Mouse (Mus musculus): ENCODE results near the gene Nus1. TPM values are rescaled to one million over a fixed set of nuclear protein-coding genes. Genes with fewer than 3 reads are reported as not detected.

Nus1 gene
- total RNA-seq, 1 experiment: 38.4 TPM

GRCm38 (mm10) chr10:52388922-52389430 is 28.4 kb upstream of the Nus1 start, which contains the start of gene Nepn:
Nepn (plus strand) TSS chr10:52388972.
- Histone ChIP-seq H3K9me3 (ENCODE audit: control insufficient read depth, insufficient read depth, low read depth, low read length) (no peaks in the 10 kb centered on the region), H3K27ac (ENCODE audit: insufficient read depth, low read depth, low read length, poor library complexity, severe bottlenecking) (no peak within 1 kb of the TSS), H3K4me1 (ENCODE audit: control insufficient read depth in 2 of 2, insufficient read depth in 2 of 2, low read length in 2 of 2, poor library complexity in 1 of 2) (no peaks in the 10 kb centered on the region), H3K4me3 (ENCODE audit: insufficient read depth in 1 of 2, low read depth in 1 of 2, low read length in 2 of 2, poor library complexity in 1 of 2, severe bottlenecking in 1 of 2) (no peak within 1 kb of the TSS), H3K9ac (ENCODE audit: insufficient read depth, low read depth, low read length, poor library complexity, severe bottlenecking) (no peak within 1 kb of the TSS), H3K36me3 (ENCODE audit: control insufficient read depth, insufficient read depth, low read length, poor library complexity, severe bottlenecking) (no peaks in the 10 kb centered on the region)
- in situ Hi-C loops (cut with MboI; ENCODE audit: low sequenced_read_pairs in 2 of 2, unreplicated experiment in 2 of 2): loop anchor here (10.0 to 25.0 kb wide), 3 partner anchors 174 to 602 kb away; no protein-coding TSS in a partner anchor
- DNase-seq (ENCODE audit: low read depth, low spot score): no peak
- TF ChIP-seq ZNF384 (IDR thresholded peaks at IDR 0.05; ENCODE audit: low read depth, low read length) (no peak), CHD2 (IDR thresholded peaks at IDR 0.05; ENCODE audit: low read depth, low read length) (no peak), MAFK (IDR thresholded peaks at IDR 0.05; ENCODE audit: insufficient read depth, low read depth, low read length) (no peak), HCFC1 (IDR thresholded peaks at IDR 0.05; ENCODE audit: borderline replicate concordance, insufficient read depth, low read length) (no peak), ZC3H11A (IDR thresholded peaks at IDR 0.05; ENCODE audit: borderline replicate concordance, low read depth, low read length) (no peak)

- no peak overlapping the region for H3K9ac ChIP-seq (ENCODE audit: insufficient read depth, low read depth, low read length, poor library complexity, severe bottlenecking)
- no peak overlapping the region for H3K4me3 ChIP-seq (ENCODE audit: insufficient read depth in 1 of 2, low read depth in 1 of 2, low read length in 2 of 2, poor library complexity in 1 of 2, severe bottlenecking in 1 of 2)
- H3K36me3 ChIP-seq (ENCODE audit: control insufficient read depth, insufficient read depth, low read length, poor library complexity, severe bottlenecking): no peaks in the 10 kb centered on the region
- H3K4me1 ChIP-seq (ENCODE audit: control insufficient read depth in 2 of 2, insufficient read depth in 2 of 2, low read length in 2 of 2, poor library complexity in 1 of 2): no peaks in the 10 kb centered on the region
- no peak for DNase-seq (ENCODE audit: low read depth, low spot score)
- in situ Hi-C loops (cut with MboI; ENCODE audit: low sequenced_read_pairs in 2 of 2, unreplicated experiment in 2 of 2): loop anchor here (10.0 to 25.0 kb wide), 3 partner anchors 175 to 602 kb away; no protein-coding TSS in a partner anchor
- H3K9me3 ChIP-seq (ENCODE audit: control insufficient read depth, insufficient read depth, low read depth, low read length): no peaks in the 10 kb centered on the region
- no peak overlapping the region for H3K27ac ChIP-seq (ENCODE audit: insufficient read depth, low read depth, low read length, poor library complexity, severe bottlenecking)
- TF ChIP-seq ZC3H11A (IDR thresholded peaks at IDR 0.05; ENCODE audit: borderline replicate concordance, low read depth, low read length) (no peak), HCFC1 (IDR thresholded peaks at IDR 0.05; ENCODE audit: borderline replicate concordance, insufficient read depth, low read length) (no peak), ZNF384 (IDR thresholded peaks at IDR 0.05; ENCODE audit: low read depth, low read length) (no peak), MAFK (IDR thresholded peaks at IDR 0.05; ENCODE audit: insufficient read depth, low read depth, low read length) (no peak), CHD2 (IDR thresholded peaks at IDR 0.05; ENCODE audit: low read depth, low read length) (no peak)
Measured at GRCm38 (mm10) chr10:52389438-52389837, 27.9 kb upstream of the Nus1 start.

GRCm38 (mm10) chr10:52391208-52391607 is 26.1 kb upstream of the Nus1 start:
- no peaks in the 10 kb centered on the region for H3K9me3 ChIP-seq (ENCODE audit: control insufficient read depth, insufficient read depth, low read depth, low read length)
- in situ Hi-C loops (cut with MboI; ENCODE audit: low sequenced_read_pairs in 2 of 2, unreplicated experiment in 2 of 2): loop anchor here in 1 of 2 experiments (25.0 kb wide), 2 partner anchors 254 to 604 kb away; no protein-coding TSS in a partner anchor
- no peak overlapping the region for H3K9ac ChIP-seq (ENCODE audit: insufficient read depth, low read depth, low read length, poor library complexity, severe bottlenecking)
- H3K27ac ChIP-seq (ENCODE audit: insufficient read depth, low read depth, low read length, poor library complexity, severe bottlenecking): no peak overlapping the region
- H3K4me1 ChIP-seq (ENCODE audit: control insufficient read depth in 2 of 2, insufficient read depth in 2 of 2, low read length in 2 of 2, poor library complexity in 1 of 2): no peaks in the 10 kb centered on the region
- H3K36me3 ChIP-seq (ENCODE audit: control insufficient read depth, insufficient read depth, low read length, poor library complexity, severe bottlenecking): no peaks in the 10 kb centered on the region
- no peak overlapping the region for H3K4me3 ChIP-seq (ENCODE audit: insufficient read depth in 1 of 2, low read depth in 1 of 2, low read length in 2 of 2, poor library complexity in 1 of 2, severe bottlenecking in 1 of 2)
- TF ChIP-seq HCFC1 (IDR thresholded peaks at IDR 0.05; ENCODE audit: borderline replicate concordance, insufficient read depth, low read length): no peak
- no peak for TF ChIP-seq ZNF384 (IDR thresholded peaks at IDR 0.05; ENCODE audit: low read depth, low read length)
- TF ChIP-seq CHD2 (IDR thresholded peaks at IDR 0.05; ENCODE audit: low read depth, low read length): no peak
- TF ChIP-seq ZC3H11A (IDR thresholded peaks at IDR 0.05; ENCODE audit: borderline replicate concordance, low read depth, low read length): no peak
- TF ChIP-seq MAFK (IDR thresholded peaks at IDR 0.05; ENCODE audit: insufficient read depth, low read depth, low read length): no peak
- DNase-seq (ENCODE audit: low read depth, low spot score): no peak

GRCm38 (mm10) chr10:52396647-52397046 is 20.7 kb upstream of the Nus1 start:
- no peak overlapping the region for H3K9ac ChIP-seq (ENCODE audit: insufficient read depth, low read depth, low read length, poor library complexity, severe bottlenecking)
- no peaks in the 10 kb centered on the region for H3K36me3 ChIP-seq (ENCODE audit: control insufficient read depth, insufficient read depth, low read length, poor library complexity, severe bottlenecking)
- H3K9me3 ChIP-seq (ENCODE audit: control insufficient read depth, insufficient read depth, low read depth, low read length): no peaks in the 10 kb centered on the region
- in situ Hi-C loops (cut with MboI; ENCODE audit: low sequenced_read_pairs in 2 of 2, unreplicated experiment in 2 of 2): loop anchor here in 1 of 2 experiments (25.0 kb wide), 2 partner anchors 259 to 609 kb away; no protein-coding TSS in a partner anchor
- no peak overlapping the region for H3K27ac ChIP-seq (ENCODE audit: insufficient read depth, low read depth, low read length, poor library complexity, severe bottlenecking)
- H3K4me3 ChIP-seq (ENCODE audit: insufficient read depth in 1 of 2, low read depth in 1 of 2, low read length in 2 of 2, poor library complexity in 1 of 2, severe bottlenecking in 1 of 2): no peak overlapping the region
- no peaks in the 10 kb centered on the region for H3K4me1 ChIP-seq (ENCODE audit: control insufficient read depth in 2 of 2, insufficient read depth in 2 of 2, low read length in 2 of 2, poor library complexity in 1 of 2)
- no peak for DNase-seq (ENCODE audit: low read depth, low spot score)
- TF ChIP-seq ZNF384 (IDR thresholded peaks at IDR 0.05; ENCODE audit: low read depth, low read length) (no peak), MAFK (IDR thresholded peaks at IDR 0.05; ENCODE audit: insufficient read depth, low read depth, low read length) (no peak), CHD2 (IDR thresholded peaks at IDR 0.05; ENCODE audit: low read depth, low read length) (no peak), HCFC1 (IDR thresholded peaks at IDR 0.05; ENCODE audit: borderline replicate concordance, insufficient read depth, low read length) (no peak), ZC3H11A (IDR thresholded peaks at IDR 0.05; ENCODE audit: borderline replicate concordance, low read depth, low read length) (no peak)
